Mouse (Mus musculus) stomach, embryonic 16.5 days (tissue): ENCODE data around the gene Iars. TPM values are rescaled to one million over a fixed set of nuclear protein-coding genes. Genes with fewer than 3 reads are reported as not detected.
"Not testable (repeated sequence)": the region's sequence is repeated elsewhere in the genome, so short reads cannot be mapped to it uniquely, and the experiment has no call there.

ENCODE experiments used
- ATAC-seq: fragments of 200-750 bp; cut with Nextera tagmentation; 2 replicates; pipeline ENCODE4 v1.8.0; 2017; ENCODE audit warnings: moderate number of reproducible peaks, moderate TSS enrichment; ENCODE audit not compliant: insufficient read depth, low FRiP score
- H3K27ac ChIP-seq: fragments of 300-500 bp; sonication (generic); 2 replicates; pipeline ENCODE4 v1.5.1; 2014; ENCODE audit warnings: low read length
- H3K27me3 ChIP-seq: fragments of 300-500 bp; sonication (generic); 2 replicates; pipeline ENCODE4 v1.6.1; 2014; ENCODE audit warnings: low read length, control low read depth, mixed read lengths; ENCODE audit not compliant: control insufficient read depth, insufficient read depth
- H3K36me3 ChIP-seq: fragments of 300-500 bp; sonication (generic); 2 replicates; pipeline ENCODE4 v1.6.1; 2014; ENCODE audit warnings: low read length; ENCODE audit not compliant: control insufficient read depth, insufficient read depth
- H3K4me1 ChIP-seq: fragments of 300-500 bp; sonication (generic); 2 replicates; pipeline ENCODE4 v1.6.1; 2014; ENCODE audit warnings: low read length, control low read depth, mixed read lengths; ENCODE audit not compliant: control insufficient read depth, insufficient read depth
- H3K4me2 ChIP-seq: fragments of 300-500 bp; sonication (generic); 2 replicates; pipeline ENCODE4 v1.6.1; 2014; ENCODE audit warnings: low read depth, low read length, mixed read lengths
- H3K4me3 ChIP-seq: fragments of 300-500 bp; sonication (generic); replicated peaks from 2 replicates; pipeline ENCODE4 v1.5.1; 2014; ENCODE audit warnings: mild to moderate bottlenecking, low read length
- H3K9ac ChIP-seq: fragments of 300-500 bp; sonication (generic); 2 replicates; pipeline ENCODE4 v1.6.1; 2014; ENCODE audit warnings: low read length
- H3K9me3 ChIP-seq: fragments of 300-500 bp; sonication (generic); replicated peaks from 2 replicates; pipeline ENCODE4 v1.6.1; 2016; ENCODE audit warnings: low read length, control low read depth; ENCODE audit not compliant: control insufficient read depth
- WGBS: fragments of 180-500 bp; shearing (Covaris S2); extraction: QIAGEN DNeasy Blood & Tissue Kit; methylation state at CpG from one replicate; pipeline ENCODE4 v1.1.7; 2014; 5-methylcytosine and 5-hydroxymethylcytosine counted together
- polyA plus RNA-seq: library from polyadenylated mRNA; unstranded; fragments of >200 nt; fragmentation: Nextera tagmentation; extraction: Ambion mirVana; gene quantifications from 2 replicates; pipeline ENCODE4 v1.2.1, GENCODE M21; 2015

Gene Iars
- polyA plus RNA-seq, 1 experiment from 2014 or later = 78.1 TPM

GRCm38 (mm10) chr13:49762208-49762607 is 80.3 kb downstream of the Iars start:
- H3K9ac ChIP-seq = no peak overlapping the region
- H3K9me3 ChIP-seq = no peaks in the 10 kb centered on the region
- no peak overlapping the region for H3K27ac ChIP-seq
- H3K4me1 ChIP-seq = no peaks in the 10 kb centered on the region
- WGBS = 88% methylated on average over 14 of the region's 14 CpGs
- no peak for ATAC-seq
- no peak overlapping the region for H3K4me3 ChIP-seq
- H3K27me3 ChIP-seq = no peaks in the 10 kb centered on the region
- no peak overlapping the region for H3K4me2 ChIP-seq
- H3K36me3 ChIP-seq = no peaks in the 10 kb centered on the region

GRCm38 (mm10) chr13:49765306-49765705 is 83.4 kb downstream of the Iars start:
- WGBS = 92% methylated on average over 8 of the region's 8 CpGs
- no peak overlapping the region for H3K4me3 ChIP-seq
- no peak overlapping the region for H3K27ac ChIP-seq
- no peak overlapping the region for H3K4me2 ChIP-seq
- no peaks in the 10 kb centered on the region for H3K9me3 ChIP-seq
- no peaks in the 10 kb centered on the region for H3K4me1 ChIP-seq
- no peak overlapping the region for H3K9ac ChIP-seq
- ATAC-seq = no peak
- no peaks in the 10 kb centered on the region for H3K27me3 ChIP-seq
- no peaks in the 10 kb centered on the region for H3K36me3 ChIP-seq

- no peak overlapping the region for H3K4me2 ChIP-seq
- no peaks in the 10 kb centered on the region for H3K9me3 ChIP-seq
- 53% methylated on average over 9 of the region's 9 CpGs for WGBS
- H3K9ac ChIP-seq = no peak overlapping the region
- H3K36me3 ChIP-seq = no peaks in the 10 kb centered on the region
- H3K27ac ChIP-seq = no peak overlapping the region
- no peaks in the 10 kb centered on the region for H3K27me3 ChIP-seq
- no peaks in the 10 kb centered on the region for H3K4me1 ChIP-seq
- no peak overlapping the region for H3K4me3 ChIP-seq
- ATAC-seq = no peak
Observed at GRCm38 (mm10) chr13:49766269-49766668, 84.4 kb downstream of the Iars start.

GRCm38 (mm10) chr13:49768048-49768447 is 86.1 kb downstream of the Iars start:
- Histone ChIP-seq H3K9me3 (no peaks in the 10 kb centered on the region), H3K4me2 (no peak overlapping the region), H3K36me3 (no peaks in the 10 kb centered on the region), H3K27ac (no peak overlapping the region), H3K4me1 (no peaks in the 10 kb centered on the region), H3K27me3 (no peaks in the 10 kb centered on the region), H3K4me3 (no peak overlapping the region), H3K9ac (no peak overlapping the region)
- no peak for ATAC-seq
- 14% methylated on average over 2 of the region's 2 CpGs for WGBS

- no peak overlapping the region for H3K9ac ChIP-seq
- H3K4me3 ChIP-seq = no peak overlapping the region
- H3K4me1 ChIP-seq = no peaks in the 10 kb centered on the region
- no peaks in the 10 kb centered on the region for H3K9me3 ChIP-seq
- 78% methylated on average over 16 of the region's 16 CpGs for WGBS
- no peak overlapping the region for H3K27ac ChIP-seq
- no peaks in the 10 kb centered on the region for H3K27me3 ChIP-seq
- H3K36me3 ChIP-seq = no peaks in the 10 kb centered on the region
- no peak for ATAC-seq
- H3K4me2 ChIP-seq = no peak overlapping the region
Observed at GRCm38 (mm10) chr13:49769111-49769510, 87.2 kb downstream of the Iars start.

DNA sequence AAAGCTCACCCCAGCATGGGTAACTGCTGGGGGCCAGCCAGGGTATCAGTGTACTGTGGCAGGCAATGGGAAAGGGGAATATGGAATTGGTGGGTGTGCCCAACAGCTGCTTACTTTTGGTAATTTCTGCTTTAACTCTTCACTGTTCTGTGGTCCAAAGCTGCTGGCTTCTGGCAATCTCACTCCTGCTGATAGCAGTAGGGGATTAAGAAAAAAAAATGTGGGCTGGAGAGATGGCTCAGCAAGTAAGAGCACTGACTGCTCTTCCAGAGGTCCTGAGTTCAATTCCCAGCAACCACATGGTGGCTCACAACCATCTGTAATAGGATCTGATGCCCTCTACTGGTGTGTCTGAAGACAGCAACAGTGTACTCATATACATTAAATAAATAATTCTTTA is 89.6 kb downstream of the Iars start:
- not testable (repeated sequence) for H3K9me3 ChIP-seq, ATAC-seq, H3K27me3 ChIP-seq

More for the DNA sequence above, 89.6 kb downstream of the Iars start:
- not testable (repeated sequence) for H3K4me1 ChIP-seq, H3K4me2 ChIP-seq, H3K4me3 ChIP-seq, H3K9ac ChIP-seq, H3K36me3 ChIP-seq, H3K27ac ChIP-seq

Other genes starting within 250 kb of the Iars start
- 0.74 and 1.2 TPM in 2 replicates for gene Tes3-ps, start 188.8 kb upstream of the Iars start, polyA plus RNA-seq
- gene Ecm2, start 177.3 kb upstream of the Iars start, polyA plus RNA-seq = 1.4 and 1.5 TPM in 2 replicates
- gene Aspn, start 137.7 kb upstream of the Iars start, polyA plus RNA-seq = 119 and 131 TPM in 2 replicates
- 0.85 and 1.1 TPM in 2 replicates for gene Omd, start 99.6 kb upstream of the Iars start, polyA plus RNA-seq
- 148 and 154 TPM in 2 replicates for gene Ogn, start 74.1 kb upstream of the Iars start, polyA plus RNA-seq
- 22.7 and 23.4 TPM in 2 replicates for gene Cenpp, start 29.3 kb upstream of the Iars start, polyA plus RNA-seq
- gene Nol8, start 29.0 kb upstream of the Iars start, polyA plus RNA-seq = 10.1 and 13.2 TPM in 2 replicates
- not detected in 2 replicates for gene Gm30302, start 116.9 kb downstream of the Iars start, polyA plus RNA-seq